Comparison of ENCODE assay signal across 31 mouse cellular contexts in genomic region chr17:74735392-74735791, GRCm38 (mm10). TPM values are rescaled to one million over a fixed set of nuclear protein-coding genes. Genes with fewer than 3 reads are reported as not detected.
DNase-seq lines count a peak whose midpoint lies in the region; ATAC-seq lines count a peak whose summit lies in the region.
"Had no signal": no experiment of that assay in that cellular context is flagged by ENCODE, and none has a peak within 500 bp of the region (broad histone marks: within the 10 kb centered on the region; RNA-seq: fewer than 3 reads in every experiment).

No protein-coding gene starts in this region.

- 0 out of 2 replicates have a peak overlapping the region, but pooled peaks have one; percentile 0 for H3K4me2 ChIP-seq in heart, embryonic 14.5 days (ENCODE audit: low read length)
- no peak overlapping the region; the same call in 1 of the 2 replicates for H3K4me2 ChIP-seq in heart, embryonic 16.5 days (ENCODE audit: low read depth, low read length)
- H3K4me2 ChIP-seq: embryonic facial prominence, embryonic 12.5 days; hindbrain, embryonic 14.5 days; limb, embryonic 13.5 days; liver, embryonic 12.5 days; midbrain, embryonic 11.5 days; neural tube, embryonic 12.5 days had no signal

- no peaks in the 10 kb centered on the region for H3K9me3 ChIP-seq in heart, embryonic 14.5 days (ENCODE audit: control insufficient read depth, low read length)
- no peaks in the 10 kb centered on the region for H3K9me3 ChIP-seq in heart, embryonic 16.5 days (replicated peaks; ENCODE audit: control insufficient read depth, low read length)
- H3K9me3 ChIP-seq: embryonic facial prominence, embryonic 12.5 days; limb, embryonic 13.5 days; liver, embryonic 12.5 days; neural tube, embryonic 12.5 days had no signal

- peak; percentile 61; the same call in 1 of the 2 replicates for ATAC-seq in heart, embryonic 14.5 days (ENCODE audit: insufficient number of reproducible peaks, insufficient read depth, low FRiP score, low read depth)
- ATAC-seq in heart, embryonic 16.5 days (replicated peaks; ENCODE audit: extremely low read depth, insufficient read depth, low FRiP score), result peak; percentile 37; the same call in 1 of the 2 replicates
- ATAC-seq in megakaryocyte-erythroid progenitor cell, adult 5-6 weeks (replicated peaks; ENCODE audit: low FRiP score, low TSS enrichment, poor library complexity, severe bottlenecking), result peak; percentile 78
- ATAC-seq: forebrain, embryonic 14.5 days; inflammation-experienced regulatory T-cells, adult 6 months; liver, embryonic 12.5 days; lung, postnatal 0 days; midbrain, embryonic 16.5 days; Patski had no signal

- peaks cover 9% of the 10 kb centered on the region; the same call in 1 of the 2 replicates for H3K36me3 ChIP-seq in heart, embryonic 14.5 days (ENCODE audit: control insufficient read depth, insufficient read depth, low read length)
- H3K36me3 ChIP-seq in heart, embryonic 16.5 days (ENCODE audit: control insufficient read depth, insufficient read depth), result peaks cover 4% of the 10 kb centered on the region; the same call in 1 of the 2 replicates

- peaks cover 4 to 5% of the 10 kb centered on the region in 2 experiments; a peak in 3 of 4 replicates for H3K4me1 ChIP-seq in heart, embryonic 14.5 days (ENCODE audit: control insufficient read depth in 2 of 2, insufficient read depth in 2 of 2, low read length in 2 of 2)
- peaks cover 4% of the 10 kb centered on the region; the same call in 1 of the 2 replicates for H3K4me1 ChIP-seq in heart, embryonic 16.5 days (ENCODE audit: control insufficient read depth, insufficient read depth, low read length)
- H3K4me1 ChIP-seq: embryonic facial prominence, embryonic 12.5 days; limb, embryonic 13.5 days; liver, embryonic 12.5 days; neural tube, embryonic 12.5 days had no signal

- 37% methylated on average over 11 of the region's 11 CpGs for WGBS in heart, embryonic 14.5 days
- WGBS in heart, embryonic 16.5 days, result 50% methylated on average over 11 of the region's 11 CpGs

- peak; percentile 6 for DNase-seq in heart, adult 8-10 months (ENCODE audit: low spot score)
- no peak for DNase-seq in heart, postnatal 36 days
- DNase-seq in heart, postnatal 14 days, result no peak
- no peak for DNase-seq in right cerebral cortex, postnatal 10 days (ENCODE audit: low spot score in 2 of 2)
- DNase-seq: adrenal gland, postnatal 10 days; cerebellum, adult 11 months; cerebellum, adult 9-10 months; cerebellum, postnatal 36 days; embryo, embryonic 11 days; gastrocnemius, postnatal 14 days; kidney, adult 11 months; kidney, postnatal 36 days; lung, adult 18-20 months; lung, postnatal 4 days; right cerebral cortex, adult 18-20 months; thymus, adult 2 months; thymus, postnatal 4 days had no signal

- H3K27ac ChIP-seq in heart, embryonic 14.5 days (replicated peaks in 1 of 2; ENCODE audit: control insufficient read depth in 1 of 2, insufficient read depth in 1 of 2, low read depth in 2 of 2, low read length in 2 of 2), result 0 out of 4 replicates have a peak overlapping the region, but pooled peaks of 1 of the 2 experiments have one; percentile 5
- peak overlapping the region; percentile 31; the same call in 1 of the 2 replicates for H3K27ac ChIP-seq in heart, embryonic 16.5 days (ENCODE audit: low read length)
- H3K27ac ChIP-seq: embryonic facial prominence, embryonic 12.5 days; hindbrain, embryonic 14.5 days; limb, embryonic 13.5 days; liver, embryonic 12.5 days; neural tube, embryonic 12.5 days had no signal

- no peaks in the 10 kb centered on the region for H3K27me3 ChIP-seq in heart, embryonic 14.5 days (ENCODE audit: control insufficient read depth, insufficient read depth, low read length)
- no peaks in the 10 kb centered on the region for H3K27me3 ChIP-seq in heart, embryonic 16.5 days (ENCODE audit: control insufficient read depth, insufficient read depth, low read length)
- H3K27me3 ChIP-seq: embryonic facial prominence, embryonic 12.5 days; limb, embryonic 13.5 days; liver, embryonic 12.5 days; neural tube, embryonic 12.5 days; Patski had no signal

- intact Hi-C loops in heart, postnatal 36 days (cut with DNase I), result no loop called here
- intact Hi-C loops in heart, postnatal 14 days (cut with DNase I), result loop anchor here (10.0 kb wide), 1 partner anchor 349 kb away; no protein-coding TSS in a partner anchor

- 0 out of 2 replicates have a peak overlapping the region, but pooled peaks have one; percentile 1 for H3K9ac ChIP-seq in heart, embryonic 14.5 days (ENCODE audit: low read length)
- H3K9ac ChIP-seq in heart, embryonic 16.5 days (ENCODE audit: low read length), result no peak overlapping the region
- H3K9ac ChIP-seq: embryonic facial prominence, embryonic 12.5 days; hindbrain, embryonic 14.5 days; limb, embryonic 13.5 days; liver, embryonic 12.5 days; neural tube, embryonic 12.5 days had no signal

- H3K4me3 ChIP-seq in heart, embryonic 14.5 days (ENCODE audit: control insufficient read depth in 1 of 2, insufficient read depth in 1 of 2, low read depth in 1 of 2, low read length in 2 of 2), result no peak overlapping the region
- H3K4me3 ChIP-seq in heart, embryonic 16.5 days (ENCODE audit: low read length), result no peak overlapping the region
- H3K4me3 ChIP-seq: embryonic facial prominence, embryonic 12.5 days; limb, embryonic 13.5 days; liver, embryonic 12.5 days; neural tube, embryonic 12.5 days had no signal

RNA-seq across cellular contexts. Expression of gene Ttc27, which starts 17.9 kb away (rescaled TPM):
- total RNA-seq in heart, adult 8-10 months (2022), result 10 to 100 TPM; 10.4 to 16.7 (median 14.6) TPM
- 10 to 100 TPM; 10.4 to 14.6 TPM for total RNA-seq in heart, postnatal 36 days (2021)
- polyA plus RNA-seq in heart, embryonic 14.5 days (2014; fragmentation: Nextera tagmentation; extraction: Ambion mirVana), result 13.9 and 15.3 TPM in 2 replicates
- total RNA-seq in heart, postnatal 14 days (2021), result 10 to 100 TPM; 18.3 to 21.2 TPM
- 15.4 and 15.6 TPM in 2 replicates for polyA plus RNA-seq in heart, embryonic 16.5 days (2015; fragmentation: Nextera tagmentation; extraction: Ambion mirVana)
- 65.9 and 82.0 TPM in 2 replicates for total RNA-seq in megakaryocyte-erythroid progenitor cell, adult 5-6 weeks (2014; fragmentation: Nextera tagmentation)
- total RNA-seq in megakaryocyte-erythroid progenitor cell, adult 5-6 weeks (2017), result 50.6 and 77.5 TPM in 2 replicates
